Mouse (Mus musculus) stomach, postnatal 0 days (tissue): ENCODE measurements around the gene Gm13089.

Experiments used
- CTCF ChIP-seq: IDR thresholded peaks from 2 replicates; pipeline ENCODE4 v1.5.1; 2016; ENCODE audit warnings: antibody characterized with exemption, low read depth, mild to moderate bottlenecking, moderate library complexity
- EP300 ChIP-seq: optimal IDR thresholded peaks from 2 replicates; pipeline ENCODE3; 2016; ENCODE audit warnings: antibody characterized with exemption

DNA sequence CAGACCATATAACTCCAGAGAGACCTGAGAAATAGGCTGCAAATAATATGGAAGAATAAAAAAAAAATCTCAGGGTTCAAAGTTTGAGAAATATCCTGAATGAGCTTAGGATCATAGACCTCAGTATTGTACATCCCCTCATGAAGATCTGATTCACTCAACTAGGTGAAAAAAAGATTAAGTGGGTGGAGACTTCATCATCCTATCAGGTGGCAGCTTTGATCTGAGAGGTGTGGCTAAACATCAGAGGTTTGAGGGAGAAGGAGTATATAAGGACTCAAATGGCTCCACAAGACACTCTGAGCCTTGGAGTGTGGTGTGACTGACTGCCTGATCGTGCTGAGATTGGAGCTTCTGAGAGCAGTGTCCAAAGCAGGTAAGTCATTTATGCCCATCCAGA, 16.6 kb upstream of the Gm13089 start, which contains the start of gene Gm13078:
- TF ChIP-seq EP300 (no peak), CTCF (no peak)
